Mouse (Mus musculus) erythroblast, embryonic 14.5 days (primary cell): Measurements from ENCODE around the gene Nfe2.

ENCODE experiments used
- GATA1 ChIP-seq: IDR thresholded peaks from 2 replicates; pipeline ENCODE4 v1.6.1; 2012; ENCODE audit warnings: low read length, inconsistent platforms, mixed read lengths
- TAL1 ChIP-seq: IDR thresholded peaks from 3 replicates; pipeline ENCODE4 v1.6.1; 2012; ENCODE audit warnings: low read length, inconsistent platforms, mixed read lengths

GRCm38 (mm10) chr15:103239130-103239684 lies 19.0 kb downstream of the Nfe2 start:
- TF ChIP-seq GATA1, result no peak
- no peak for TF ChIP-seq TAL1
